Comparison of ENCODE assay signal across 9 mouse cellular contexts in the genomic region with DNA sequence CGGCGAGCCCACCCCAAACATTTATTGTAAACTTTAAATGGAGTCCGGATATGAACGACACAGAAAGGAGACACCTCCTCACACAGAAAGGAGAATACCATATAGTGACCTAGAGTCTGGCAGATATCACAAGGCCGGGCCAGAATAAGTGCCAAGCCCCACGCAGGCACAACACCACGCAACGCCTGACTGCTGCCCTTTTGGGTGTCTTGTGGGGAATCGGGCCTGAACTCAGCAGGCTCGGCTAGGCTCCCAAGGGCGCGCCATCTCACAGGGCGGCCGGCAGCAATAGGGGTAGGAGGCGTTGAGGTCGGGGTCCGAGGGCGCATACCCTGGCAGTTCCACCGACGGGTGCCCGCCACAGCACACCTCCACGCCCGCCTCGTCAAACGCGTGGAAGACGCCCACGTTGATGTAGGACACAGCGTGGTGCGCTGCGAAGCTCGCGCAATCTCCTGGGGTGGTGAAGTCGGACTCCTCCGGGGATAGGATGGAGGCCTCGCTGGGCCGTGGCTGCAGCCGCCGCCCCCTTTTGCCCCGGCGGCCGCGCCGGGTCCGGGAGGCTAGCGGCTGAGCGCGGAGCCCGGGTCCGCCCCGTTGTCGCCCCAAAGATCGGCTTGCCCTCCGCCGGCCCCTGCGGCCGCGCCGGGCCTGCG. TPM values are rescaled to one million over a fixed set of nuclear protein-coding genes. Genes with fewer than 3 reads are reported as not detected.
DNase-seq lines count a peak whose midpoint lies in the region; ATAC-seq and TF ChIP-seq lines count a peak whose summit lies in the region.
"Had no signal": no experiment of that assay in that cellular context is flagged by ENCODE, and none has a peak within 500 bp of the region (broad histone marks: within the 10 kb centered on the region; RNA-seq: fewer than 3 reads in every experiment).

No protein-coding gene starts in this region.

- H3K27ac ChIP-seq in forebrain, embryonic 12.5 days: no peak overlapping the region
- H3K27ac ChIP-seq in kidney, postnatal 0 days: no peak overlapping the region

- H3K79me2 ChIP-seq in myocyte (ENCODE audit: control insufficient read depth, insufficient read depth): no peaks in the 10 kb centered on the region

- no peaks in the 10 kb centered on the region for H3K36me3 ChIP-seq in forebrain, embryonic 12.5 days (replicated peaks)
- no peaks in the 10 kb centered on the region for H3K36me3 ChIP-seq in kidney, postnatal 0 days (ENCODE audit: insufficient read depth, low read length)
- no peaks in the 10 kb centered on the region for H3K36me3 ChIP-seq in myocyte (ENCODE audit: control insufficient read depth, insufficient read depth)

- WGBS in forebrain, embryonic 12.5 days: 2% methylated on average over 60 of the region's 60 CpGs
- WGBS in kidney, postnatal 0 days: 2% methylated on average over 60 of the region's 60 CpGs

- ATAC-seq in forebrain, embryonic 12.5 days (ENCODE audit: low FRiP score): peak; percentile 28; the same call in 1 of the 2 replicates
- peak; percentile 53; the same call in 1 of the 2 replicates for ATAC-seq in kidney, postnatal 0 days (replicated peaks; ENCODE audit: low FRiP score, low read depth)
- ATAC-seq in erythroid progenitor cell, adult 5-6 weeks (replicated peaks; ENCODE audit: low FRiP score, poor library complexity, severe bottlenecking): no peak

- no peak for TF ChIP-seq POLR2A in myocyte (IDR thresholded peaks at IDR 0.05; ENCODE audit: insufficient read length, low read depth)

- intact Hi-C loops in gastrocnemius, postnatal 36 days (cut with DNase I): no loop called here

- peak overlapping the region; percentile 59 for H3K4me3 ChIP-seq in forebrain, embryonic 12.5 days (replicated peaks)
- H3K4me3 ChIP-seq in kidney, postnatal 0 days (replicated peaks; ENCODE audit: low read depth, low read length): peak overlapping the region; percentile 48
- H3K4me3 ChIP-seq in myocyte: no peak overlapping the region

- H3K27me3 ChIP-seq in forebrain, embryonic 12.5 days: peaks cover 92% of the 10 kb centered on the region
- peaks cover 74% of the 10 kb centered on the region for H3K27me3 ChIP-seq in kidney, postnatal 0 days (ENCODE audit: insufficient read depth, low read length)
- peaks cover 43% of the 10 kb centered on the region for H3K27me3 ChIP-seq in myocyte (ENCODE audit: control insufficient read depth, insufficient read depth, insufficient read length)

- no peaks in the 10 kb centered on the region for H3K9me3 ChIP-seq in forebrain, embryonic 12.5 days
- no peaks in the 10 kb centered on the region for H3K9me3 ChIP-seq in kidney, postnatal 0 days (replicated peaks; ENCODE audit: low read length)

- H3K9ac ChIP-seq in forebrain, embryonic 12.5 days: peak overlapping the region; percentile 53
- 0 out of 2 replicates have a peak overlapping the region, but pooled peaks have one; percentile 49 for H3K9ac ChIP-seq in kidney, postnatal 0 days (ENCODE audit: low read depth, low read length)

- peak overlapping the region; percentile 17 for H3ac ChIP-seq in myocyte (ENCODE audit: control insufficient read depth, insufficient read length)

- peak; percentile 7 for DNase-seq in gastrocnemius, postnatal 25 days
- no peak for DNase-seq in gastrocnemius, postnatal 36 days
- peak; percentile 33 for DNase-seq in 416B (ENCODE audit: low read depth)
- no peak for DNase-seq in kidney, postnatal 0 days (ENCODE audit: low spot score)
- no peak for DNase-seq in spleen, postnatal 10 days (ENCODE audit: low spot score in 2 of 2)

- no peak for TF ChIP-seq CTCF in kidney, postnatal 0 days (IDR thresholded peaks at IDR 0.05; ENCODE audit: low read depth)

- peaks cover 25% of the 10 kb centered on the region for H3K4me1 ChIP-seq in forebrain, embryonic 12.5 days
- peaks cover 29% of the 10 kb centered on the region for H3K4me1 ChIP-seq in kidney, postnatal 0 days (replicated peaks; ENCODE audit: insufficient read depth, low read length)

- peak overlapping the region; percentile 91 for H3K4me2 ChIP-seq in forebrain, embryonic 12.5 days
- H3K4me2 ChIP-seq in kidney, postnatal 0 days (ENCODE audit: low read length): peak overlapping the region; percentile 94
- peak overlapping the region; percentile 77 for H3K4me2 ChIP-seq in myocyte (ENCODE audit: low read depth)

TF ChIP-seq in myocyte, 11 proteins besides CTCF, POLR2A, EP300 and RAD21:
- TF ChIP-seq MYOD1 (IDR thresholded peaks at IDR 0.05; ENCODE audit: control insufficient read depth in 1 of 3, insufficient read length in 2 of 3, low read depth in 2 of 3) (no peak), POLR2AphosphoS2 (IDR thresholded peaks at IDR 0.05; ENCODE audit: insufficient read length, low read depth) (no peak), E2F4 (IDR thresholded peaks at IDR 0.05; ENCODE audit: insufficient read depth) (no peak), TCF3 (IDR thresholded peaks at IDR 0.05; ENCODE audit: insufficient read length, low read depth) (no peak), MAX (IDR thresholded peaks at IDR 0.05; ENCODE audit: low read depth) (no peak), USF1 (IDR thresholded peaks at IDR 0.05; ENCODE audit: low read depth) (no peak), TCF12 (IDR thresholded peaks at IDR 0.05; ENCODE audit: insufficient read depth, poor library complexity, severe bottlenecking) (no peak), REST (IDR thresholded peaks at IDR 0.05; ENCODE audit: insufficient read depth, insufficient read length) (no peak), MYOG (IDR thresholded peaks at IDR 0.05; ENCODE audit: control insufficient read depth in 1 of 3, insufficient read depth in 1 of 3, insufficient read length in 2 of 3, low read depth in 2 of 3) (no peak), CEBPB (IDR thresholded peaks at IDR 0.05; ENCODE audit: insufficient read depth, poor library complexity, severe bottlenecking) (no peak), SRF (IDR thresholded peaks at IDR 0.05; ENCODE audit: control insufficient read depth, insufficient read length, low read depth) (no peak)
TF ChIP-seq in myocyte: peak in this region for 0.

RNA-seq across cellular contexts. Expression of gene Gm42517, which starts 1.3 kb away (rescaled TPM):
- under 1 TPM; 0.38 to 0.56 TPM for total RNA-seq in gastrocnemius, postnatal 25 days (2021)
- under 1 TPM; 0.36 to 0.39 TPM for total RNA-seq in gastrocnemius, postnatal 36 days (2021)
- 0.10 TPM in 1 of 2 replicates, not detected in the other for polyA plus RNA-seq in forebrain, embryonic 12.5 days (2016; fragmentation: Nextera tagmentation; extraction: Ambion mirVana)
- polyA plus RNA-seq in kidney, postnatal 0 days (2015; fragmentation: Nextera tagmentation; extraction: Ambion mirVana): 0.09 and 0.11 TPM in 2 replicates
- polyA plus RNA-seq in myocyte (2012; fragmentation: generic; extraction: Trizol): 1.1 TPM
- 0.72 TPM in 1 of 2 replicates, not detected in the other for total RNA-seq in erythroid progenitor cell, adult 5-6 weeks (2015; ENCODE audit: low replicate concordance)
- not detected in 2 replicates for total RNA-seq in erythroid progenitor cell, adult 5-6 weeks (2017; ENCODE audit: low replicate concordance)
- total RNA-seq: MEL had no signal

RNA-seq across cellular contexts. Expression of gene Pde6b, which starts 21.7 kb away (rescaled TPM):
- not detected for total RNA-seq in gastrocnemius, postnatal 25 days (2021)
- total RNA-seq in gastrocnemius, postnatal 36 days (2021): not detected
- 0.17 TPM in 1 of 2 replicates, not detected in the other for polyA plus RNA-seq in forebrain, embryonic 12.5 days (2016; fragmentation: Nextera tagmentation; extraction: Ambion mirVana)
- 0.22 TPM in 2 replicates for polyA plus RNA-seq in kidney, postnatal 0 days (2015; fragmentation: Nextera tagmentation; extraction: Ambion mirVana)
- 0.02 TPM for polyA plus RNA-seq in myocyte (2012; fragmentation: generic; extraction: Trizol)
- total RNA-seq in erythroid progenitor cell, adult 5-6 weeks (2015; ENCODE audit: low replicate concordance): not detected in 2 replicates
- total RNA-seq in erythroid progenitor cell, adult 5-6 weeks (2017; ENCODE audit: low replicate concordance): not detected in 2 replicates

RNA-seq across cellular contexts. Expression of gene Pigg, which starts 54.0 kb away (rescaled TPM):
- total RNA-seq in gastrocnemius, postnatal 25 days (2021): 1 to 10 TPM; 3.2 to 3.9 TPM
- total RNA-seq in gastrocnemius, postnatal 36 days (2021): 1 to 10 TPM; 3.1 to 3.6 TPM
- polyA plus RNA-seq in forebrain, embryonic 12.5 days (2016; fragmentation: Nextera tagmentation; extraction: Ambion mirVana): 7.3 and 8.3 TPM in 2 replicates
- polyA plus RNA-seq in kidney, postnatal 0 days (2015; fragmentation: Nextera tagmentation; extraction: Ambion mirVana): 4.3 and 5.9 TPM in 2 replicates
- 1.8 TPM for polyA plus RNA-seq in myocyte (2012; fragmentation: generic; extraction: Trizol)
- 2.5 and 3.2 TPM in 2 replicates for total RNA-seq in erythroid progenitor cell, adult 5-6 weeks (2015; ENCODE audit: low replicate concordance)
- 2.7 and 4.5 TPM in 2 replicates for total RNA-seq in erythroid progenitor cell, adult 5-6 weeks (2017; ENCODE audit: low replicate concordance)

Comparison
In these comparisons a context has a peak if more than half of its experiments do, and no peak if none do; other contexts are left out.
1. DNase-seq: peak in gastrocnemius, postnatal 25 days (single experiment) and 416B (single experiment); none in gastrocnemius, postnatal 36 days (0 of 2), kidney, postnatal 0 days (single experiment) and spleen, postnatal 10 days (0 of 2).
2. Peak in every context shown above with its lines, with median percentiles within 50 percentile points of each other: H3K4me2 ChIP-seq.